Mouse (Mus musculus): ENCODE results near the gene H2afv.
A peak's percentile ranks its signal among the peaks of the same experiment; 100 is the strongest.

GRCm38 (mm10) chr11:6475867-6476484 is 31.7 kb upstream of the H2afv start, which contains the start of gene Purb:
- TF ChIP-seq CTCF (IDR thresholded peaks at IDR 0.05; ENCODE audit: low read depth, low read length) (no peak), POLR2A (IDR thresholded peaks at IDR 0.05; ENCODE audit: insufficient read depth, low read length) (peak; percentile 39)
